Mouse (Mus musculus) adrenal gland, adult 8-10 months (tissue): ENCODE results near the gene Iqcd. TPM values are rescaled to one million over a fixed set of nuclear protein-coding genes. Genes with fewer than 3 reads are reported as not detected.

Source experiments
- total RNA-seq, 4 experiments: library from RNA; stranded (reverse); gene quantifications; 2 replicates each; pipeline ENCODE4 v1.2.4; 2022

Gene Iqcd
- total RNA-seq, 4 experiments from 2014 or later = 0.42 to 1.8 (median 1.1) TPM

Other genes starting within 250 kb of the Iqcd start
- not detected for gene Lhx5, start 157.3 kb upstream of the Iqcd start, total RNA-seq
- 100 to 1,000 TPM in 3 of 4 experiments, 10 to 100 TPM in 1; 96.5 to 107 (median 105) TPM for gene Sdsl, start 116.2 kb upstream of the Iqcd start, total RNA-seq
- under 1 TPM in 1 of 4 experiments, not detected in 3; 0.35 TPM for gene Sds, start 112.5 kb upstream of the Iqcd start, total RNA-seq
- gene Plbd2, start 85.4 kb upstream of the Iqcd start, total RNA-seq = 100 to 1,000 TPM in 2 of 4 experiments, 10 to 100 TPM in 2; 97.4 to 106 (median 100) TPM
- 10 to 100 TPM; 29.5 to 36.7 (median 34.1) TPM for gene Slc8b1, start 77.8 kb upstream of the Iqcd start, total RNA-seq
- 10 to 100 TPM; 33.9 to 44.5 (median 40.0) TPM for gene Tpcn1, start 343 bp upstream of the Iqcd start, total RNA-seq
- 10 to 100 TPM; 17.0 to 30.2 (median 22.3) TPM for gene Rita1, start 23.6 kb downstream of the Iqcd start, total RNA-seq
- gene Ddx54, start 23.7 kb downstream of the Iqcd start, total RNA-seq = 10 to 100 TPM; 44.1 to 57.3 (median 56.5) TPM
- gene Cfap73, start 45.2 kb downstream of the Iqcd start, total RNA-seq = under 1 TPM in 3 of 4 experiments, not detected in 1; 0.32 to 0.63 (median 0.46) TPM
- gene Rasal1, start 59.8 kb downstream of the Iqcd start, total RNA-seq = 10 to 100 TPM in 3 of 4 experiments, 1 to 10 TPM in 1; 7.0 to 15.2 (median 12.2) TPM
- 10 to 100 TPM; 16.6 to 17.8 (median 17.3) TPM for gene Dtx1, start 122.9 kb downstream of the Iqcd start, total RNA-seq
- gene Oas2, start 160.8 kb downstream of the Iqcd start, total RNA-seq = under 1 TPM; 0.63 to 0.89 (median 0.66) TPM
- gene Oas3, start 188.6 kb downstream of the Iqcd start, total RNA-seq = under 1 TPM; 0.30 to 0.44 (median 0.39) TPM
- gene Oas1e, start 206.5 kb downstream of the Iqcd start, total RNA-seq = not detected
- gene Oas1c, start 223.5 kb downstream of the Iqcd start, total RNA-seq = 1 to 10 TPM in 3 of 4 experiments, under 1 TPM in 1; 0.61 to 2.2 (median 1.7) TPM